Mouse (Mus musculus) midbrain, embryonic 14.5 days (tissue): ENCODE results near the gene Vmn1r33. TPM values are rescaled to one million over a fixed set of nuclear protein-coding genes. Genes with fewer than 3 reads are reported as not detected.
"Not testable (repeated sequence)": the region's sequence is repeated elsewhere in the genome, so short reads cannot be mapped to it uniquely, and the experiment has no call there.

Experiments used
- ATAC-seq: fragments of 200-750 bp; cut with Nextera tagmentation; 2 replicates; pipeline ENCODE4 v1.8.0; 2017; ENCODE audit warnings: moderate number of reproducible peaks, moderate library complexity; ENCODE audit not compliant: low FRiP score, low TSS enrichment
- DNase-seq: peaks from one replicate; pipeline ENCODE4 v3.0.0-alpha.2; 2015
- H3K27ac ChIP-seq: fragments of 300-500 bp; sonication (generic); replicated peaks from 2 replicates; pipeline ENCODE4 v1.5.1; 2014; ENCODE audit warnings: mild to moderate bottlenecking, low read depth, low read length, moderate library complexity
- H3K27me3 ChIP-seq: fragments of 300-500 bp; sonication (generic); 2 replicates; pipeline ENCODE4 v1.6.1; 2014; ENCODE audit warnings: low read length, control low read depth, mixed read lengths; ENCODE audit not compliant: control insufficient read depth, insufficient read depth
- H3K36me3 ChIP-seq: fragments of 300-500 bp; sonication (generic); 2 replicates; pipeline ENCODE4 v1.6.1; 2014; ENCODE audit warnings: low read length, control low read depth; ENCODE audit not compliant: control insufficient read depth, insufficient read depth
- H3K4me1 ChIP-seq: fragments of 300-500 bp; sonication (generic); 2 replicates; pipeline ENCODE4 v1.6.1; 2014; ENCODE audit warnings: mild to moderate bottlenecking, antibody characterized with exemption, low read length, control low read depth; ENCODE audit not compliant: control insufficient read depth, insufficient read depth
- H3K4me2 ChIP-seq: fragments of 300-500 bp; sonication (generic); 2 replicates; pipeline ENCODE4 v1.6.1; 2014; ENCODE audit warnings: mild to moderate bottlenecking, low read length, moderate library complexity
- H3K4me3 ChIP-seq: fragments of 300-500 bp; sonication (generic); replicated peaks from 2 replicates; pipeline ENCODE4 v1.5.1; 2014; ENCODE audit warnings: low read depth, low read length
- H3K9ac ChIP-seq: fragments of 300-500 bp; sonication (generic); replicated peaks from 2 replicates; pipeline ENCODE4 v1.6.1; 2014; ENCODE audit warnings: mild to moderate bottlenecking, low read length, moderate library complexity
- H3K9me3 ChIP-seq: fragments of 300-500 bp; sonication (generic); 2 replicates; pipeline ENCODE4 v1.6.1; 2016; ENCODE audit warnings: low read length, control low read depth, mixed read lengths; ENCODE audit not compliant: control insufficient read depth
- WGBS: fragments of 180-500 bp; shearing (Covaris S2); extraction: QIAGEN DNeasy Blood & Tissue Kit; methylation state at CpG from one replicate; pipeline ENCODE4 v1.1.7; 2014; 5-methylcytosine and 5-hydroxymethylcytosine counted together
- polyA plus RNA-seq: library from polyadenylated mRNA; unstranded; fragments of >200 nt; fragmentation: Nextera tagmentation; extraction: Ambion mirVana; gene quantifications from 2 replicates; pipeline ENCODE4 v1.2.1, GENCODE M21; 2014

The Vmn1r33 gene
- polyA plus RNA-seq: not detected in 2 replicates

DNA sequence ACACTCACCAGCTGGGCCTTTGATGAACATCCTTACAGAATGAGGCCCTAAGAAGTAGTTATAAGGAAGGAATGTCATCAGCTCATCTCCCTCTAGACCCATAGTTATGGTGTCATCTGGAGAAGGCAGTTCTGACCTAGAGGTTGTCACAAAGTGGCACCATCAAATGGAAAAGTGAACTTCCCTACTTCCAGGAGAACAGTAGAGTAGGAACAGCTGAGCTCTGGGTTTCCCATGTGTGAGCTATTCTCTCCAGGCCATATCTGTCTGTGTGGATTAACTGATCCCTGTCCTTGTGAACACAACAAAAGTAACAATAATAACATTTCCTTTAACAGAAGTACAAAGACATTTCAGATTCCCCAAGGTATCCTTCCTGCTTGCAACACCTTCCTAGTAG lies at the start of gene Vmn1r33:
Gene Vmn1r33 (minus strand): TSS at position 101 of the 400 bp plus-strand sequence.
- H3K4me2 ChIP-seq, H3K4me3 ChIP-seq, H3K9ac ChIP-seq, H3K27me3 ChIP-seq, ATAC-seq, H3K4me1 ChIP-seq, DNase-seq, H3K27ac ChIP-seq, H3K9me3 ChIP-seq, H3K36me3 ChIP-seq: not testable (repeated sequence)

DNA sequence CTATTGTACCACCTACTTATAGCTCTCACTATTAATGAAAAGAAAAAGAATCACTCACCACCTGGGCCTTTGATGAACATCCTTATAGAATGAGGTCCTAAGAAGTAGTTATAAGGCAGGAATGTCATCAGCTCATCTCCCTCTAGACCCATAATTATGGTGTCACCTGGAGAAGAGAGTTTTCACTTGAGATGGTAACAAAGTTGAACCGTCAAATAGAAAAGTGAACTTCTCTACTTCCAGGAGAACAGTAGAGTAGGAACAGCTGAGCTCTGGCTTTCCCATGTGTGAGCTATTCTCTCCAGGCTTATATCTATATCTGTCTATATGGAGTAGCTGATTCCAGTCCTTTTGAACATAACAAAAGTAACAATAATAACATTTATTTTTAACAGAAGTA lies 25.7 kb upstream of the Vmn1r33 start, which contains the start of gene Vmn1r34:
Gene Vmn1r34 (minus strand): TSS at position 101 of the 400 bp plus-strand sequence.
- WGBS: 89% methylated on average over 1 of the region's 1 CpGs
- DNase-seq: no peak
- ATAC-seq: no peak
- Histone ChIP-seq H3K36me3 (no peaks in the 10 kb centered on the region), H3K9me3 (no peaks in the 10 kb centered on the region), H3K9ac (no peak within 1 kb of the TSS), H3K4me2 (no peak within 1 kb of the TSS), H3K27ac (no peak within 1 kb of the TSS), H3K27me3 (no peaks in the 10 kb centered on the region), H3K4me3 (no peak within 1 kb of the TSS), H3K4me1 (no peaks in the 10 kb centered on the region)

DNA sequence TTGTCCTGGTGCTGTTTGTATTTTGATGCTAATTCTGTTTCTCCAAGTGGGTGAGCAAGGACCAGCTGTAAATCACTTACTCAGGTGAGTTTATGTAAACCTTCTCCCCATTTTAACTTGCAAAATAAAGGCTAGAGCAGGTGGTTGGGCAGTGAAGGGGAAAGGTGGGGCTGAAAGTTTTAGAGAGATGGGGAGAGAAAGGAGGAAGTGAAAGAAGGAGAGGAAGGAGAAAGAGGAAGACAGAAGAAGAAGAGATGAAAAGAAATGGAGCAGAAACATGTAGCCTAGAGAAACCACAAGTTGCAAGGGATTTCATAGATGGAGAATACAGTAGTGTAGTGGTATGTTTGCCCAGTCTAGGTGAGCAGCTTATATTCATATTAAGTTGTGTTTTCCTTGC lies 22.3 kb downstream of the Vmn1r33 start:
- Histone ChIP-seq H3K36me3 (no peaks in the 10 kb centered on the region), H3K4me2 (no peak overlapping the region), H3K27ac (no peak overlapping the region), H3K4me3 (no peak overlapping the region), H3K27me3 (no peaks in the 10 kb centered on the region), H3K9me3 (no peaks in the 10 kb centered on the region), H3K9ac (no peak overlapping the region), H3K4me1 (no peaks in the 10 kb centered on the region)
- no peak for DNase-seq
- ATAC-seq: no peak

Other genes starting within 250 kb of the Vmn1r33 start
- gene Mad2l1, start 82.9 kb downstream of the Vmn1r33 start, polyA plus RNA-seq: 14.8 and 28.0 TPM in 2 replicates
- gene Vmn1r32, start 58.2 kb downstream of the Vmn1r33 start, polyA plus RNA-seq: 0.11 TPM in 1 of 2 replicates, not detected in the other
- gene Vmn1r34, start 25.6 kb upstream of the Vmn1r33 start, polyA plus RNA-seq: not detected in 2 replicates
- not detected in 2 replicates for gene Vmn1r35, start 67.6 kb upstream of the Vmn1r33 start, polyA plus RNA-seq
- not detected in 2 replicates for gene Vmn1r36, start 100.9 kb upstream of the Vmn1r33 start, polyA plus RNA-seq
- gene Vmn1r37, start 111.1 kb upstream of the Vmn1r33 start, polyA plus RNA-seq: not detected in 2 replicates
- gene Vmn1r38, start 164.3 kb upstream of the Vmn1r33 start, polyA plus RNA-seq: not detected in 2 replicates
- gene Vmn1r39, start 192.3 kb upstream of the Vmn1r33 start, polyA plus RNA-seq: not detected in 2 replicates